Mouse (Mus musculus): ENCODE data around the gene Hdgfl2. TPM values are rescaled to one million over a fixed set of nuclear protein-coding genes. Genes with fewer than 3 reads are reported as not detected.
"Not testable (repeated sequence)": the region's sequence is repeated elsewhere in the genome, so short reads cannot be mapped to it uniquely, and the experiment has no call there.

Hdgfl2 gene
- total RNA-seq, 2 experiments from 2014 or later: 33.6 to 36.4 TPM

DNA sequence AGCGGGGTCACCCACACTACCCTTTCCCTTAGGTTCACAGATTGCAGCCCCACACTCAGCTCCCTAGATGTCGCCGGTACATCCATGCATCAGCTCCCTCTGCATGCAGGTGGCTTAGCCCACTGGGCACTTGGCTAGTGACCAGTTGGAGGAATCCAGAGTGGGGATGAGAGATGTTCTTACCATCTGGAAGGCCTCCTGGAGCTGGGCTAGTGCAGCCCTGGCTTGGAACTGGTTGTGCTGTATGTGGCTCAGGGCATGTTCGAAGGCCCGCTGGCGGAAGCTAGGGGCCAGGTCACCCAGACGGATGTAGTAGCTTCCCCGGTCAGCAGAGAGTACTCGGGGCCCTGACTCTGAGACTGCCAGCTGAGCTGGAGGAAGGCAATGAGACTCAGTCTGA lies 23.5 kb downstream of the Hdgfl2 start:
- intact Hi-C loops (cut with DNase I): no loop called here
- no peak for DNase-seq (ENCODE audit: low spot score)

DNA sequence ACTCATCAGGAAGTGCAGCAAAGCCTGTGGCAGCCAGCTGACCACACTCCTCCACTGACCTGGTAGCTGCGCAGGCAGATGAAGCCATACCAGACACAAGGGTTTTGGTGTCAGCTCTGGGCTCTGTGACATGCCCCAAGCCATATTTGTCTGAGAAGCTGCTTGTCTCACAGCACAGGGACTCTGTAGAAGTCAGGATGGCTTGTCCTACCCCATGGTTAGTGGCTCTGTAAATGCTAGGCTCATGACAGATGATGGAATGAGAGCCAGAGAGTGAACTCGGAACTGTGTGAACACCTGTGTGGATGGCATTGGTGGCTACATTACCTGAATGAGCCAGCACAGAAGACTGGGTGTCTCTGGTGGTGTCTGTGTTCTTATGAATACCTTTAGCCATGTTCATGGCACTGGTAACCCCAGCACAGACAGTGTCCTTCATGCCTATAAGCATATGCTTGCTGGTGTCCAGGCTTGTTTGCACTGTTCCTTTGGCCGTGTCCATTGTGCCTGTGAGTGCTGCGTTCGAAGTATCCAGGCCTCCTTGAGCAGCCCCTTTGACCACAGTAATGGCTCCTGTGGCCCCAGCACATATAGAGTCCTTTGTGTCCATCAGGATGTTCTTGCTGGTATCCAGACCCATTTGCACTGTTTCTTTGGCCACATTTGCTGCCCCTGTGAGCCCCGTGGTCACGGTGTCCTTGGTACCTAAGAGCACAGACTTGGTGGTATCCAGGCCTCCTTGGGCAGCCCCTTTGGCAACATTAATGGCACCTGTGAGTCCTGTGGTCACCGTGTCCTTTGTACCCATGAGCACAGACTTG lies 24.2 kb downstream of the Hdgfl2 start:
- intact Hi-C loops (cut with DNase I): no loop called here
- DNase-seq (ENCODE audit: low spot score): no peak

DNA sequence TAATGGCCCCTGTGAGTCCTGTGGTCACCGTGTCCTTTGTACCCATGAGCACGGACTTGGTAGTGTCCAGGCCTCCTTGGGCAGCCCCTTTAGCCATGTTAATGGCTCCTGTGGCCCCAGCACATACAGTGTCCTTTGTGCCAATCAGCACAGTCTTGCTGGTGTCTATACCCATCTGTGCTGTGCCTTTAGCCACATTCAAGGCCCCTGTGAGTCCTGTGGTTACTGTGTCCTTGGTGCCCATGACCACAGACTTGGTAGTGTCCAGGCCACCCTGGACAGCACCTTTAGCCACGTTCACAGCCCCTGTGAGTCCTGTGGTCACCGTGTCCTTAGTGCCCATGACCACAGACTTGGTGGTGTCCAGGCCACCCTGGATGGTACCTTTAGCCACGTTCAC lies 25.4 kb downstream of the Hdgfl2 start:
- DNase-seq (ENCODE audit: low spot score); intact Hi-C loops (cut with DNase I): not testable (repeated sequence)

DNA sequence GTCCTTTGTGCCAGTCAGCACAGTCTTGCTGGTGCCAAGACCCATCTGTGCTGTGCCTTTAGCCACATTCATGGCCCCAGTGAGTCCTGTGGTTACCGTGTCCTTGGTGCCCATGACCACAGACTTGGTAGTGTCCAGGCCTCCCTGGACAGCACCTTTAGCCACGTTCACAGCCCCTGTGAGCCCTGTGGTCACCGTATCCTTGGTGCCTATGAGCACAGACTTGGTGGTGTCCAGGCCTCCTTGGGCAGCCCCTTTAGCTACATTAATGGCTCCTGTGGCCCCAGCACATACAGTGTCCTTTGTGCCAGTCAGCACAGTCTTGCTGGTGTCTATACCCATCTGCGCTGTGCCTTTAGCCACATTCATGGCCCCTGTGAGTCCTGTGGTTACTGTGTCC lies 27.0 kb downstream of the Hdgfl2 start:
- intact Hi-C loops (cut with DNase I); DNase-seq (ENCODE audit: low spot score): not testable (repeated sequence)

DNA sequence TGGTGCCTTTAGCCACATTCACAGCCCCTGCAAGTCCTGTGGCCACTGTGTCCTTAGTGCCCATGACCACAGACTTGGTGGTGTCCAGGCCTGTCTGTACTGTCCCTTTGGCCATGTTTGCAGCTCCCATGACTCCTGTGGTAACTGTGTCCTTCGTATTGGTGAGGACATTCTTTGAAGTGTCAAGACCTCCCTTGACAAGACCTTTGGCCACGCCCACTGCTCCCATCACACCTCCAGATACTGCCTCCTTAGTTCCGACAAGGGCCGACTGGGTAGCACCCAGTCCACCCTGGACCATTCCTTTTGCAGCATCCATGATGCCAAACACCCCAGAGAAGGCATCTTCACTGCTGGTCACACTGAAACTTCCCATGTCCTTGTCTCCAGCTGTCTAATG lies 27.5 kb downstream of the Hdgfl2 start:
- no peak for DNase-seq (ENCODE audit: low spot score)
- intact Hi-C loops (cut with DNase I): no loop called here

DNA sequence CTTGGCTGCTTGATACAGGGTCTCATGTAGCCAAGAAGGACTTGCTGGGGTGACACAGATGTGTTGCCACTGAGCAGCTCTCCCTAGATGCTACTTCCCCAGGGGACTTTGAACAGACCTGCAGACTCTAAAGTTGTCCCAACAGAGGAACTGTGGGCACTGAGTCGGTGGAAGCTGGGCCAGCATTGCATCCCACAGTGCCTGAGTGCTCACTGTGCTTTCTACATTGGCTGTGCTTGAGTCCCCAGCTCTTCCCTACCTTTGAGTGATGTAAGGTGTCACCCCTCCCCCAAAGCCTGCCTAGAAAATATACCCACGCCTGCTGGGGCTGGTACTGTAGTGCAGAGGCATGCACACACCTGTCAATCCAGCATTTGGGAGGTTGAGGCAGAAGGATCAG lies 28.3 kb downstream of the Hdgfl2 start:
- intact Hi-C loops (cut with DNase I): no loop called here
- DNase-seq (ENCODE audit: low spot score): no peak

DNA sequence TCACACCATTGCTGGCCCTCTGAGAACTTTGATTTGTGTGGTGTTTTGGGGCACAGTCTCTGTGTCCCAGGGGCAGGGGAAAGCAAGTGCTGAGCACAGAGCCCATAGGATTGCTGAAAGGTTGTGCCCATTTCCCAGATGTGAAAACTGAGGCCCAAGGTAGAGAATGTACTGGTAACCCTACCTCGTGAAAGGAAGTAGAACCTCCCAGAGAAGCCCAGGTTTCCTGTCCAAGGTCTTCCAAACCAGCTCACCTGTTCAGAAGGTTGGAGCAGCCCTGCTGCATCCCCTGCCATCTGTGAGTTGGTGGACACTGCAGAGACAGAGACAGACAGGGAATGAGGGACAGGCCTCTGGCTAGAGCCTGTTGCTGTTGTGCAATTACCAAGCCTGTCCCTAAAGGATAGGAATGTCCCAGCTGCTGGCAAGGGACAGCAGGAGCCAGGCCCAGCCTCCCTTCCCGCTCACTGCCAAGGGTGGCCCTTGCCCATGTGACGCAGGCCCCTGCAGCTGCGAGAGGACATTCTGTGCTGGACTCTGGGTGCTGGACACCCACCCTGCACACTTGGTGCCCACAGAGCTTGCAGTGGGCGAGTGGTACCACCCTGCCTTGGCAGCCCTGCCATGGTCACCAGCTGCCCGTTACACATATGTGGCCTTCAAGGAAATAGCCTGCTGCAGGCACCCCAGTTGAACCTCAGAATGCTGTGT lies 29.1 kb downstream of the Hdgfl2 start:
- peak; percentile 85 for DNase-seq (ENCODE audit: low spot score)
- intact Hi-C loops (cut with DNase I): no loop called here

DNA sequence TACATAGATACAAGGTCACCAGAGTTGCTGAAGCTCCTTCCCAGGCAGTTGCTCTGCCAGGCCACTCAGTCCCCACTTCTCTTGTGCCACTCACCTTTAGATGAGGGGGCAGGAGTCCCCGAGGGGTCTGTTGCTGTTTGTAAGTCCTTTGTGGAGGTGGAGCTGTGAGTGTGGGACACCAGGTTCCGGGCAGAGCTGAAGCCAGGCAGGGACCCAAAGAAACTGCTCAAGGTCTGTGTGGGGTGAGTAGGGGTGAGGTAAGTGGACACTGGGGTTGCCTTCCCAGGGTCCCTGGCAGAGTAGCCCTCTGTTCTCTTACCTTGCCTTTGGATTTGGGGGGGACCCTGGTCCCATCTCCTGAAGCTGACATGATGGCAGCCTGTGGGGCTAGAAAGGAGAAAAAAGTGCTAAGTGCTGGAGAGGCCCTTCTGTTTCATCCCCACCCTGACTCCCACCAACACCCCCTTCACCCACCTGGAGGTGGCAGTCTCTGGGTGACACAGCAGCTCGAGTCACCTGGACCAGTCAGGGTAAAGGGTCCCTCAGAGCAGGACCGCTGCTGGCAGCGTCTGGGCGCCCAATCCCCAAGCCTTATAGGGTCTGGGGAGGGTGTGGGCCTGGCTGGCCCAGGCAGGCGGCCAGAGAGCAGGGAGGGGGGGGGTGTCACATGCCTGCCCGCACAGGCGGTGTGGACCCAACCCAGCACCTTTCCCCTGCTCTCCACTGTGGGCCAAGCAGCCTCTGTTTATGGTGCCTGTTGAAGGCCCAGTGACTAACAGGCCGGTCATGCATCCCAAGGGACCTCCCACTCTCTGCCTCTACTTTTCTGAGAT lies 30.0 kb downstream of the Hdgfl2 start, which contains the start of gene Plin4:
Gene Plin4 (minus strand): TSS at position 585 of the 833 bp plus-strand sequence.
- peak; percentile 52 for DNase-seq (ENCODE audit: low spot score)
- intact Hi-C loops (cut with DNase I): loop anchor here (5.0 kb wide), 1 partner anchor 143 kb away; no protein-coding TSS in a partner anchor

DNA sequence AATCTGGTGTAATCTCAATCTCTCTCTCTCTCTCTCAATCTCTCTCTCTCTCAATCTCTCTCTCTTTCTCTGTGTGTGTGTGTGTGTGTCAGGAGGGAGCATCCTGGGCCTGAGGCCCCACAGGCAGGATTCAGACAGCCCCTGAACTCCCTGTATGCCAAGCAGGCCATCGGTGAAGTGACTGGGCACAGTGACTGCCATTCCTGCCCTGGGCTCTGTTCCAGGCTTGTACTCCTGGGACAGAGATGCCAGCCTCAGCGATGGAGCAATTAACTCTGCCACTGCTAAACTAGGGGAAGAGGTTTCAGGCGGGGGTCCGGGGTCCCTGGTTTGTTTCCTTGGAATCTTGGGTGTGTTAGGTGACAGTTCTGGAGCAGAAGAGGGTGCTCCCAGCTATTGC lies 31.1 kb downstream of the Hdgfl2 start:
- intact Hi-C loops (cut with DNase I): loop anchor here (5.0 kb wide), 1 partner anchor 142 kb away; no protein-coding TSS in a partner anchor
- no peak for DNase-seq (ENCODE audit: low spot score)

DNA sequence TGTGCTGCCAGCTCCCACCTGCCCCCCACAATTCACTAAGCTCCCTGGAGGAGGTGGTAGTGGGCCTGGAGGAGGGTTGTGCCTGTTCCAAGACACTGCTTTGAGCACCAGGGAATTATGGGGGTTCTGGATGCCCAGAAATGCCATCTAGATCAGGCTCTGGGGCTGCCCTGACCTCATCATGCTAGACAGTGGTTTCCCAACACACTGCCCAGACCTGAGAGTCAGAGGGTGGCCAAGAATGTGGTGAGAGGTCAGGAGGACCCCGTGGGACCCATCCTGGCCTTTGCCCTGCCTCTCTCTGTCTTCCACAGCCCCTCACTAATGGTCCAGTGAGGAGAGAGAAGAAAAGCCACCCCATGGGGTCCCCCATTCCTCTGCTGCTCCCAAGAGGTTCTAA lies 31.6 kb downstream of the Hdgfl2 start:
- no peak for DNase-seq (ENCODE audit: low spot score)
- intact Hi-C loops (cut with DNase I): loop anchor here (5.0 kb wide), 1 partner anchor 141 kb away; no protein-coding TSS in a partner anchor

DNA sequence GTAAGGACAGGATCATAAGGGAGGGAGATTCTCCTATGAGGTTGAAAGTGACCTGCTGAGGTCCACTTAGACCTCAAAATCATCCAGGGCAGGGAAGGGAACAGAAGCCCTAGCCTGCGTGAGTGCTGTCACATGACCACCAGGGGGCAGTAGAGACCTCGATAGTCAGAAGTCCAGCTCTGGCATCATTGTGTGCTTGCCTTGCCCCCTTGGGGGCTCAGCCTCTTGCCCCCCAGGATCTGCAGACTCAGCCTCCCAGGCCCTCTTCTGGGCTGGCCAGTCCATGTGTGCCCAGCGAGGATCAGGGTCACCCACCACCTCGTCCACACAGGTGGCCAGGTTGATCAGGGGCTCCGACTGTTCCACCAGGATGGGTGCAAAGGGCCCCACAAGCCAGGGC lies 32.4 kb downstream of the Hdgfl2 start:
- intact Hi-C loops (cut with DNase I): loop anchor here (5.0 kb wide), 1 partner anchor 140 kb away; no protein-coding TSS in a partner anchor
- DNase-seq (ENCODE audit: low spot score): no peak

DNA sequence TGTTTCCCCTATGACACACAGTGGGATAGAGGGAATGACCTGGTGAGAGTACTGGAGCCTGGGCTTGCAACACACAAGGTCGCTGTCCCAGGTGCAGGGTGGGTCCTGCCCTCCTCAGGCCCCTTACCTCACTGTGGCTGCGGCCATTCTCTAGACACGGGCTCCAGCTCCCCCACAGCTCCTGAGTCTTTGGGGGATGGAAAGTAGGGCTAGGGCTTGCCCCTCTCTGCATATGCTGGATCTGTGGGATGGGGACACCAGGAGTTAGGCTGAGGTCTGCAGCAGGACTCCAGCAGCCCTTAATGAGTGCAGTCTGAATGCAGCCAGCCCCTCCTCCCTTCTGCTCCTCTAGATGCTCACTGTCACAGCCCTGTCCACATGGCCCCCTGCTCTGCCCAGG lies 33.3 kb downstream of the Hdgfl2 start:
- intact Hi-C loops (cut with DNase I): loop anchor here (5.0 kb wide), 1 partner anchor 140 kb away; no protein-coding TSS in a partner anchor
- no peak for DNase-seq (ENCODE audit: low spot score)

DNA sequence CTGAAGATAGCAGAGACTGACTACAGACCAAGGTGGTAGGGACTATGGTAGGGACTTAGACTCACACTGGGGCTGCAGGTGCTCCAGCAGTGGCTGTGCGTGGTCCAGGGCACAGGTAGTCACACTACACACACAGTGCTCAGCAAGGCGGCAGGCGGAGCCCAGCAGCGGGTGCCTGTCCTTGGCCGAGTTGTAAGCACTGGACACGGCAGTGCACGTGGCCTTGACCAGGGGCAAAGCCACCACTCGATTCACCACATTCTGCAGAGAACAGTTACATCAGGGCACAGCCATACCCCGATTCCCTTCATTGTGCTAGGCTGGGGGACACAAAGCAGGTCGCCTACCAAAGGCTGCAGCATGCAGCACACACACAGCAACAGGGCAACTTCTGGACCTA lies 36.8 kb downstream of the Hdgfl2 start:
- DNase-seq (ENCODE audit: low spot score): no peak

DNA sequence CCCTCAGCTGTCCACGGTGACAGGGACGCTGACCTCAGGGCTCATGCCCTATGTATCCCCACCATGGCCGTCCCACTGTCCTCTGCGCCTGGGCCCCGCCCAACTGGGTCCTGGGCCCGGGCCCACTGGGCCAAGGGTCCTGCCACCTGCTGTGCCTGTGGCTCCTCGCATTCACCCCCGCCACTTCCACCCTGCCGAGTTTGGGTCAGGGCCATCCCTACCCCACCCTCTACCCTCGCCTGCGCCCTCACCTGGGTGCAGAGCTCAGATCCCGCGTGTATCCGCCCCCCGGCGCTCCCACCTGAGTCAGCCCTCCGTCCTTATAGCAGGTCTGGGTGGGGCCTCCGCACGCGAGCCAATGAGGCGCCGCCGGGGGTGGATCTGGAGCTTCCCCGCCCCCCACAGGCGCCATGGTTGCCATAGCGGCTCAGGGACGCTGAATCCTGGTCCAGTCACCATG lies 37.8 kb downstream of the Hdgfl2 start, which contains the start of gene Plin5:
Gene Plin5 (minus strand): TSS at position 346 of the 460 bp plus-strand sequence.
- DNase-seq (ENCODE audit: low spot score): peak; percentile 59

More for the DNA sequence above, 36.8 kb downstream of the Hdgfl2 start:
- intact Hi-C loops (cut with DNase I): no loop called here

DNA sequence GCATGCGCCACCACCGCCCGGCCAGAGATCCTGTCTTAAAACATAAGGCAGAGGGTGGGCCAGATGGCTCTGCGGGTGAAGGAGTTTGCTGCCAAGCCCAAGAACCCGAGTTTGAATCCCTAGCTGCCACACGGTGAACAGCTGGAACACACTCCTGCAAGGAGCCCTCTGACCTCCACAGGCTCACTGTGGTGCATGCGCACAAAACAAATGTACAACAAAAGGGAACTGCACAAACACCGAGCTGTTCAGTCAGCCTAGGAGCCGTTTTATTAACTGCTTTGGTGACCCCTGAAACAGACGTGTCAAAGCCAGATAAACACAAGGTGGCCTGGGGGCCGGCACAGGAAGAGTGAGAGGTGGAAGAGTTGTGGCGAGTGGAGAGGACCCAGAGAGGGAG lies 40.0 kb downstream of the Hdgfl2 start:
- intact Hi-C loops (cut with DNase I): no loop called here
- no peak for DNase-seq (ENCODE audit: low spot score)

More for the DNA sequence above, 37.8 kb downstream of the Hdgfl2 start, which contains the start of gene Plin5:
- intact Hi-C loops (cut with DNase I): no loop called here

DNA sequence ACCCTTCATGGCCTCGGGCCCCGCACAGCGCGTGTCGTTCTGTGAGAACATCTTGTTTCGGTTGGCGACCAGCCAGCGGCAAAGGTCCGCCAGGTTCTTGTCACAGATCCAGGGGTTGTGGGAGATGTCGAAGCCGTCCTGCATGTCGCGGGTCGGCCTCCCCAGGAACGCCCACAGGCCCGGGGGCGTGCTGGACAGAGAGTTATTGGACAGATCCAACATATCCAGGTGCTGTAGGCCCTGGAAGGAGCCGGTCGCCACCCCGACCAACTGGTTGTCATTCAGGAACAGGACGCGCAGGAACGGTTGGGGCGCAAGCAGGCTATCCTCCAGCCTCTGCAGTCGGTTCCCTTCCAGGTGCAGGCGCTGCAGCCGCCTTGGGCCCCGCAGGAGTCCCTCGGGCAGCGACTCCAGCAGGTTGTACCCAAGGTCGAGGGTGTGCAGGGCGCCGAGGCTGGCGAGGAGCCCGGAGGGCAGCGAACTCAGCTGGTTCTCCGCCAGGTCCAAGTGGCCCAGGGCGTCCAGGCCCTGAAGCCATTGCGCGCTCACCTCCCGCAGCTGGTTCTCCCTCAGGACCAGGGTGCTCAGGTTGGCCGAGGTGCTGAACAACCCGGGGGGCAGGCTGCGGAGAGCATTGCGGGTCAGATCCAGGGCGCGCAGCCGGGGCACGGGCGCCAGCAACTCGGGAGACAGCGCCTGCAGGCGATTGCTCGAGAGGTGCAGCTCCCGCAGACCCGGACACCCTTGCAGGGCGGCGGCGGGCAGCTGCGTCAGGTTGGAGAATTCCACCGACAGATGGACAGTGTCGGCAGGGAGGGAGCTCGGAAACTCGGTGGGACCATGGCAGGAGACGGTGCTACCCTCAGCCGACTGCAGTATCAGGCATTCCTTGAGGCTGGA lies 40.8 kb downstream of the Hdgfl2 start:
- intact Hi-C loops (cut with DNase I): no loop called here
- peak; percentile 56 for DNase-seq (ENCODE audit: low spot score)

DNA sequence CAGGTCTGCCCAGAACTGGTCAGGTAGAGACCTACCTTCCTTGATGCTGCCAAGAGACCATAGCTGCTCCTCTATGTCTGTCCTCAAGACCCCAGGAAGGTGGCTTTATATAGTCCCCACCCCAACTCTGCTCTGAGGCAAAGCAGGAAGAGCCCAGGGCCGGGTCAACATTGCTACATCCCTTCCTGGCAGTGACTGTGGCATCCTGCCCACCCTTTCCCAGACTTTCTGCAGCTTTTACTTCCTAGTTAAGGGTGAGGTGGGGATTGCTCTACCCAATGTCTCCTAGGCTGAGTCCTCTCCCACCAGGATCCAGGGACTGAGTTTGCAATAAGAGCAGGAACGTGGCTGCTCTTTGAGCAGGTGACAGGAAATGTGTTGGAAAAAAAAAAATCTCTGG lies 42.4 kb downstream of the Hdgfl2 start, which contains the start of gene Lrg1:
Gene Lrg1 (minus strand): TSS at position 176 of the 400 bp plus-strand sequence.
- DNase-seq (ENCODE audit: low spot score): no peak
- intact Hi-C loops (cut with DNase I): no loop called here

DNA sequence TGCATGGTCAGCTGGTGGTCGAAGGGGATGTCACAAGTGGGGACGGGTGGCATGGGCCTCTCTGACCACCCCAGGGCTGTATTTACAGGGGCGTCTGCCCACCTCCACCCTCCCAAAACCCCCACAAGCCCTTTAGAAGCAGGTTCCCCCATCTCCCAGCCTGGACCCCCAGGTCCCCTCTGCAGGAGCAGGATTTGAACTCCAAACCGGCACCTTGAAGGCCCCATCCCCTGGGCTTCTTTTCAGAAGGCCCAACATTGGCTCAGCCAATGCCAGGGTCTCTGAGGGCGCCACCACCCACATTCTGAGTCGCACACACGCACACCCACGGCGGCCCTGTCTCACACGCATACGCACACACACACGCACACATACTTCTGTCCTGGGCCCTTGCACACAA lies 43.7 kb downstream of the Hdgfl2 start:
- DNase-seq (ENCODE audit: low spot score): no peak
- intact Hi-C loops (cut with DNase I): no loop called here
